Comparison of ENCODE assay signal across 19 mouse cellular contexts in the genomic region with DNA sequence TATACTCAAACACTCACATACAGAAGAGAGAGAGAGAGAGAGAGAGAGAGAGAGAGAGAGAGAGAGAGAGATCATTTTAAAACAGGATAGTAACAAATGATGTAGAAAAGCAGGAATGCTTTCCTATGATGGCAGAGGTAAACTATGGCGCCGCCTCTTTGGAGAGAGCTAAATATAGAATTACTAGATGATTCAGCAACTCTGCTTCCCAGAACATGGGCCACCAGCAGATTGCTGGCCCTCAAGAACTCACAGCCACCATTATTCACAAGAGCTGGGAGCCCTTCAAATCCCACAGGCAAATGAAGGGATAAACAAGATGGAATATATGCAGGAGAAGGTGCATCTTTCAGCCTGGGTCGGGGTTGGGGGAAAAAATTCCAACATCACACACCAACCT. TPM values are rescaled to one million over a fixed set of nuclear protein-coding genes. Genes with fewer than 3 reads are reported as not detected.
"Had no signal": no experiment of that assay in that cellular context is flagged by ENCODE, and none has a peak within 500 bp of the region (broad histone marks: within the 10 kb centered on the region; RNA-seq: fewer than 3 reads in every experiment).

No protein-coding gene starts in this region.

- H3K4me3 ChIP-seq: left cerebral cortex, adult 2 months; liver, embryonic 13.5 days; midbrain, embryonic 12.5 days; midbrain, embryonic 15.5 days; neural tube, embryonic 12.5 days; neural tube, embryonic 15.5 days; stomach, embryonic 15.5 days had no signal

- H3K4me1 ChIP-seq: liver, embryonic 13.5 days; stomach, embryonic 15.5 days had no signal

- H3K27ac ChIP-seq: left cerebral cortex, adult 2 months; liver, embryonic 13.5 days; midbrain, embryonic 12.5 days; midbrain, embryonic 15.5 days; neural tube, embryonic 12.5 days; neural tube, embryonic 15.5 days; stomach, embryonic 15.5 days had no signal

- ATAC-seq: midbrain, embryonic 15.5 days had no signal

- DNase-seq: kidney, adult 9 months; kidney, postnatal 14 days; kidney, postnatal 4 days; layer of hippocampus, adult 9-11 months; layer of hippocampus, postnatal 36 days; liver, embryonic 13.5 days; lung, adult 2 months; lung, postnatal 14 days; lung, postnatal 4 days; right cerebral cortex, postnatal 14 days; spleen, adult 18-20 months; thymus, postnatal 25 days had no signal

RNA-seq across cellular contexts. Expression of a gene that starts 15.0 kb away (rescaled TPM):
- total RNA-seq: liver, adult 2 months had no signal
